Mouse (Mus musculus): ENCODE measurements around the gene Dscaml1. TPM values are rescaled to one million over a fixed set of nuclear protein-coding genes. Genes with fewer than 3 reads are reported as not detected.

The Dscaml1 gene
- polyA plus RNA-seq, 1 experiment from 2014 or later, result 1.3 TPM

GRCm38 (mm10) chr9:45608097-45609031 lies 181.9 kb downstream of the Dscaml1 start:
- WGBS, result 30% methylated on average over 13 of the region's 13 CpGs
- no peaks in the 10 kb centered on the region for H3K36me3 ChIP-seq
- no peaks in the 10 kb centered on the region for H3K9me3 ChIP-seq (replicated peaks)
- peak; percentile 66 for ATAC-seq (ENCODE audit: insufficient number of reproducible peaks, low FRiP score, low TSS enrichment, low read depth)
- H3K4me1 ChIP-seq, result no peaks in the 10 kb centered on the region
- no peak overlapping the region for H3K4me2 ChIP-seq (replicated peaks)
- no peak overlapping the region for H3K9ac ChIP-seq
- H3K27ac ChIP-seq (replicated peaks), result no peak overlapping the region
- H3K27me3 ChIP-seq, result no peaks in the 10 kb centered on the region
- no peak overlapping the region for H3K4me3 ChIP-seq (replicated peaks)

GRCm38 (mm10) chr9:45610336-45611060 lies 184.1 kb downstream of the Dscaml1 start:
- H3K4me2 ChIP-seq (replicated peaks), result no peak overlapping the region
- no peaks in the 10 kb centered on the region for H3K36me3 ChIP-seq
- no peaks in the 10 kb centered on the region for H3K9me3 ChIP-seq (replicated peaks)
- ATAC-seq (ENCODE audit: insufficient number of reproducible peaks, low FRiP score, low TSS enrichment, low read depth), result no peak
- 59% methylated on average over 11 of the region's 11 CpGs for WGBS
- H3K27ac ChIP-seq (replicated peaks), result no peak overlapping the region
- no peak overlapping the region for H3K9ac ChIP-seq
- no peaks in the 10 kb centered on the region for H3K27me3 ChIP-seq
- H3K4me3 ChIP-seq (replicated peaks), result no peak overlapping the region
- no peaks in the 10 kb centered on the region for H3K4me1 ChIP-seq

- Histone ChIP-seq H3K9ac (no peak overlapping the region), H3K4me1 (no peaks in the 10 kb centered on the region), H3K9me3 (replicated peaks) (no peaks in the 10 kb centered on the region), H3K4me3 (replicated peaks) (no peak overlapping the region), H3K36me3 (no peaks in the 10 kb centered on the region), H3K27me3 (no peaks in the 10 kb centered on the region), H3K27ac (replicated peaks) (no peak overlapping the region), H3K4me2 (replicated peaks) (no peak overlapping the region)
- no peak for ATAC-seq (ENCODE audit: insufficient number of reproducible peaks, low FRiP score, low TSS enrichment, low read depth)
- 65% methylated on average over 1 of the region's 1 CpGs for WGBS
These were observed 188.2 kb downstream of the Dscaml1 start for GRCm38 (mm10) chr9:45614616-45615015.

GRCm38 (mm10) chr9:45617889-45618288 lies 191.5 kb downstream of the Dscaml1 start:
- ATAC-seq (ENCODE audit: insufficient number of reproducible peaks, low FRiP score, low TSS enrichment, low read depth), result no peak
- Histone ChIP-seq H3K27me3 (no peaks in the 10 kb centered on the region), H3K4me2 (replicated peaks) (no peak overlapping the region), H3K4me3 (replicated peaks) (no peak overlapping the region), H3K27ac (replicated peaks) (no peak overlapping the region), H3K9ac (no peak overlapping the region), H3K9me3 (replicated peaks) (no peaks in the 10 kb centered on the region), H3K36me3 (no peaks in the 10 kb centered on the region), H3K4me1 (0 out of 2 replicates have a peak, but pooled peaks cover 2% of the 10 kb centered on the region)
- 66% methylated on average over 10 of the region's 10 CpGs for WGBS

- WGBS, result 87% methylated on average over 7 of the region's 7 CpGs
- Histone ChIP-seq H3K4me2 (replicated peaks) (no peak overlapping the region), H3K36me3 (no peaks in the 10 kb centered on the region), H3K9me3 (replicated peaks) (no peaks in the 10 kb centered on the region), H3K9ac (no peak overlapping the region), H3K27ac (replicated peaks) (no peak overlapping the region), H3K27me3 (no peaks in the 10 kb centered on the region), H3K4me3 (replicated peaks) (no peak overlapping the region), H3K4me1 (peaks cover 8% of the 10 kb centered on the region; the same call in 1 of the 2 replicates)
- no peak for ATAC-seq (ENCODE audit: insufficient number of reproducible peaks, low FRiP score, low TSS enrichment, low read depth)
These were observed 192.0 kb downstream of the Dscaml1 start for GRCm38 (mm10) chr9:45618443-45618842.

- Histone ChIP-seq H3K27ac (replicated peaks) (no peak overlapping the region), H3K27me3 (no peaks in the 10 kb centered on the region), H3K4me3 (replicated peaks) (no peak overlapping the region), H3K4me2 (replicated peaks) (no peak overlapping the region), H3K4me1 (peaks cover 12% of the 10 kb centered on the region; the same call in 1 of the 2 replicates), H3K9ac (no peak overlapping the region), H3K36me3 (no peaks in the 10 kb centered on the region), H3K9me3 (replicated peaks) (no peaks in the 10 kb centered on the region)
- WGBS, result 63% methylated on average over 9 of the region's 9 CpGs
- ATAC-seq (ENCODE audit: insufficient number of reproducible peaks, low FRiP score, low TSS enrichment, low read depth), result no peak
These were observed 193.6 kb downstream of the Dscaml1 start for GRCm38 (mm10) chr9:45620049-45620448.

GRCm38 (mm10) chr9:45620920-45621319 lies 194.5 kb downstream of the Dscaml1 start:
- no peak for ATAC-seq (ENCODE audit: insufficient number of reproducible peaks, low FRiP score, low TSS enrichment, low read depth)
- Histone ChIP-seq H3K27ac (replicated peaks) (no peak overlapping the region), H3K9ac (no peak overlapping the region), H3K27me3 (no peaks in the 10 kb centered on the region), H3K4me2 (replicated peaks) (no peak overlapping the region), H3K4me1 (peaks cover 12% of the 10 kb centered on the region; the same call in 1 of the 2 replicates), H3K36me3 (no peaks in the 10 kb centered on the region), H3K4me3 (replicated peaks) (no peak overlapping the region), H3K9me3 (replicated peaks) (no peaks in the 10 kb centered on the region)
- WGBS, result 89% methylated on average over 4 of the region's 4 CpGs

- Histone ChIP-seq H3K4me3 (replicated peaks) (no peak overlapping the region), H3K9ac (no peak overlapping the region), H3K27me3 (no peaks in the 10 kb centered on the region), H3K9me3 (replicated peaks) (no peaks in the 10 kb centered on the region), H3K4me2 (replicated peaks) (no peak overlapping the region), H3K36me3 (no peaks in the 10 kb centered on the region), H3K4me1 (peaks cover 12% of the 10 kb centered on the region; the same call in 1 of the 2 replicates), H3K27ac (replicated peaks) (no peak overlapping the region)
- ATAC-seq (ENCODE audit: insufficient number of reproducible peaks, low FRiP score, low TSS enrichment, low read depth), result peak; percentile 59; the same call in 1 of the 2 replicates
- 47% methylated on average over 6 of the region's 6 CpGs for WGBS
These were observed 199.5 kb downstream of the Dscaml1 start for GRCm38 (mm10) chr9:45625889-45626446.

- peak overlapping the region; percentile 60; the same call in 1 of the 2 replicates for H3K27ac ChIP-seq (replicated peaks)
These were observed 206.1 kb downstream of the Dscaml1 start for GRCm38 (mm10) chr9:45632520-45632919.

GRCm38 (mm10) chr9:45633036-45633435 lies 206.6 kb downstream of the Dscaml1 start:
- no peaks in the 10 kb centered on the region for H3K36me3 ChIP-seq
- no peaks in the 10 kb centered on the region for H3K9me3 ChIP-seq (replicated peaks)
- H3K4me1 ChIP-seq, result peaks cover 17% of the 10 kb centered on the region
- no peak overlapping the region for H3K4me2 ChIP-seq (replicated peaks)
- no peak overlapping the region for H3K27ac ChIP-seq (replicated peaks)
- no peaks in the 10 kb centered on the region for H3K27me3 ChIP-seq
- H3K9ac ChIP-seq, result no peak overlapping the region
- 0 out of 2 replicates have a peak, but pooled peaks have one; percentile 6 for ATAC-seq (ENCODE audit: insufficient number of reproducible peaks, low FRiP score, low TSS enrichment, low read depth)
- WGBS, result 38% methylated on average over 2 of the region's 2 CpGs
- H3K4me3 ChIP-seq (replicated peaks), result no peak overlapping the region

More at GRCm38 (mm10) chr9:45632520-45632919, 206.1 kb downstream of the Dscaml1 start:
- H3K9ac ChIP-seq, result 0 out of 2 replicates have a peak overlapping the region, but pooled peaks have one; percentile 6
- no peaks in the 10 kb centered on the region for H3K9me3 ChIP-seq (replicated peaks)
- 26% methylated on average over 10 of the region's 10 CpGs for WGBS
- peak; percentile 82 for ATAC-seq (ENCODE audit: insufficient number of reproducible peaks, low FRiP score, low TSS enrichment, low read depth)
- no peak overlapping the region for H3K4me2 ChIP-seq (replicated peaks)
- H3K4me3 ChIP-seq (replicated peaks), result no peak overlapping the region
- no peaks in the 10 kb centered on the region for H3K36me3 ChIP-seq
- H3K27me3 ChIP-seq, result no peaks in the 10 kb centered on the region
- peaks cover 17% of the 10 kb centered on the region for H3K4me1 ChIP-seq

- WGBS, result 67% methylated on average over 4 of the region's 4 CpGs
- Histone ChIP-seq H3K9me3 (replicated peaks) (no peaks in the 10 kb centered on the region), H3K4me2 (replicated peaks) (no peak overlapping the region), H3K9ac (no peak overlapping the region), H3K36me3 (no peaks in the 10 kb centered on the region), H3K4me3 (replicated peaks) (no peak overlapping the region), H3K4me1 (peaks cover 17% of the 10 kb centered on the region), H3K27ac (replicated peaks) (no peak overlapping the region), H3K27me3 (no peaks in the 10 kb centered on the region)
- no peak for ATAC-seq (ENCODE audit: insufficient number of reproducible peaks, low FRiP score, low TSS enrichment, low read depth)
These were observed 208.6 kb downstream of the Dscaml1 start for GRCm38 (mm10) chr9:45634978-45635377.
